Mouse (Mus musculus): ENCODE data around the gene Ripor2.

Ripor2 gene

DNA sequence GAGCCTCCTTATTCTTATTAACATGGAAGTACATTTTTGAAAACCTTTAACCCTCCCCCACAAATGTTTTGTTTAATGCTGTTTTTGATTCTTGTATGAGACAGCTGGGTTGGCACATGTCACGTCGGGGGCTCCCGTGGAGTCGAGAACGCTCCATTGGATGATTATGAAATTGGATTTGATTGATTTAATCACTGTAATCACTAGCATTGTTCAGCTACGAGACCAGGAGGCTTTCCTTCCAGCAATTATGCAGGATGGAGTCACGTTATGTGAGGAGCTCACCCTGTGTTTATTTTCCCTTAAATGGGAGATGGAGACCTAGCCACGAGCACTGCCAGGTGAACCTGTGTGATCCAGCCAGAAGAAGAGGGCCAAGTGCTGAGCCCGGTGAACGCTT lies at the start of gene Ripor2:
TSS of gene Ripor2 (plus strand) at position 357 of the 400 bp plus-strand sequence.
- DNase-seq (ENCODE audit: low read depth, low spot score), result no peak

DNA sequence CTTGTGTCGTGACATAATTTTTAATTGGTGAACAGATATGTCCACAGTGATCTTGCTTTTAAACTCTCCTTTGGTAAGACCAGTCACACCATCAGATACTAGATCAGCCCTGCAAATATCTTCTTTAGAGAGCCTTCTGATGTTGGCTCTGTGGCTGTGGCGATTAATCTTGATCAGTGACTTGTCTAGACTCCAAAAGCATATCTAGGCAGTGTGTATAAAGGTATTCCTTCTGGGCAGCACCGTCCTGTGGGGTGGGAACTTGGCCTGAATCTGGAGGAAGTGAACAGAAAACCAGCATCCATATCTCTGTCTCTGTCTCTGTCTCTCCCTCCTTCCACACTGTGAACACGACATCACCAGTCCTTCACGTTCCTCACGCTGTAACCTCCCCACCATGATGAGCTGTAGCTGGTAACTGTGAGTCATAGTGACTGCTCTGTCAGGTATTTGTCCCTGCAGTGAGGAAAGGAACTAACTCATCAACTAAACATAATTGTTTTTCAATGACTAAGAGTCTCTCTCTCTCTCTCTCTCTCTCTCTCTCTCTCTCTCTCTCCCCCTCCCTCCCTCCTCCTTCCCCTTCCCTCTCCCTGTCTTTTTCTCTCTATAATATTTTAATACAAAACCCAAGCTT lies 45.3 kb upstream of the Ripor2 start:
- DNase-seq (ENCODE audit: low read depth, low spot score), result no peak

DNA sequence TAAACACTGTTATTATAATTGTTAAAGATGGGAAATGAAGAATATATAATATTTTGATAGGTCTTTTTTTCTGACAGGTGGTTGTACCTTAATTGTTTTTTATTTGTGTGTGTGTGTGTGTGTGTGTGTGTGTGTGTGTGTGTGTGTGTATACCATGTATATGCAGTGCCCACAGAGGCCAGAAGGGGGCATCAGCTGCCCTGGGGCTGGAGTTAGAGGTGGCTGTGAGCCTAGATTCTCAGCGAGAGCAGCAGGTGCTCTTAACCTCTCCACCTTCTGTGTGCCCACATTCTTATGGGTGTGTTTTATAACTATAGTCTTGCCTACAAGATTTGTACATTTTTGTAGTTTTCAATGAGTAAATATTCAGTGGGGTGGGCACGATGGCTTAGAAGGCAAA lies 44.0 kb upstream of the Ripor2 start:
- DNase-seq (ENCODE audit: low read depth, low spot score), result no peak

DNA sequence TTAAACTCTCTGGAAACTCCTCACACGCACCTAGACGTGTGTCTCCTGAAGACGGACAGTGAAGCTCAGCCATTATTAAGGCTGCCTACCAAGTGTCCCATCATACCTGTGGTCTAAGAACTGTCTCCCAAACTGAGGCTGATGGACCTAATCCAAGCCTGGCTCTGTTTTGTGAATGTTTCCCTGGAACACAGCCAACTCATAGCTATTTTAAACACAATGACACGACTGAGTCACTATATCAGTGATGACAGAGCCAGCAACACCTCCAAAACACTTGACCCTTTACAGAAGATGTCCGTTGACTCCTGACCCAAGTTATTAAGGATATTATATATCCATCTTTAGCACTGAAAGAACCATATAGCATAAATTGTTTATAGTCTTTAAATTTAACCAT lies 43.0 kb upstream of the Ripor2 start:
- DNase-seq (ENCODE audit: low read depth, low spot score), result no peak

DNA sequence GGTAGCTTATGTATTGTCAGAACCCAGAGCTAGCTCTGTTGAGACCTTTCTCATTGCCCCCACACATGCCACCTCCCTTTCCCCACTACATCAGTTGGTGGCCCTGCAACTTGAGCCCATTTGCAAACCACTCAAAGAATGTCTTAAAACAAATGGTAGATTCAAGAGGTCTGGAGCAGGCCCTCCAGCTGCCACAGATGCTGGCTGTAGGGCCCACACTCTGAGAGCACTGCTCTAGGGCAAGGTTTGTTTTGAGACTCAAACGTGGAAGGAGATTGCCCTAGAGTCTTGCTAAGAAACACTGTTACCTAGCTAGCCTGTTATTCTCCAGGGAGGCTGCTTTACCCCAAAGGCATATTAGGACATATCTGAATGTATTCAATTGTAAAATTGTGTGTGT lies 36.3 kb upstream of the Ripor2 start:
- DNase-seq (ENCODE audit: low read depth, low spot score), result no peak

DNA sequence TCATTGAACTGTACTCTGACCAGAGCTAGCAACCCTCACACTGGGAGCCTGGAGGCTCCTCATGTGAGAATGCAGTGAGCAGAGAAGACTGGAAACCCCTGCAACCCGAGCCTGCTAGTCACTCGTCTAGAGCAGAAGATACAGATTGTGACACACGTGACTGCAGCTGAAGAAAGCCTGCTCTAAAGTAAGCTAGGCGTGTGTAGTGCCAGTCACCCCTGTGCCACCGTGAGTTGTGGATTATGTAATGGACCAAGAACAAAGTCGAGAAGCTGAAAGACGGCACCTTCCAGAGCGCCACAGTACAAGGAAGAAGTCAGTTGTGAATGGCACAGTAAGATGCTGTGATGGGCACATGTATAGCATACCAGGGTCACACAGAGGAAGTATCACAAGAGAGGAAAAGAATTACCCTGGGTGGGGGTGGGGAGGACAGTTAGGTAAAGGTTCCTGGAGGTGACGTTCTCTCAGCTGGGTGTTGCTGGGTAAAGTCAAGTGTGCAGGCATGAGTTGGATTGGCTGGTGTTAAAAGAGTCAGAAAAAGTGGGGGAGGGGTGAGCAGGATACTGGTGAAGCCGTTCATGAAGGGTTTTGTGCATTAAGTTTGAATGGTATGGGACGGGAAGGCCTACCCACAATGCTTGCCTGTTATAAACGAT lies 35.1 kb upstream of the Ripor2 start:
- no peak for DNase-seq (ENCODE audit: low read depth, low spot score)

DNA sequence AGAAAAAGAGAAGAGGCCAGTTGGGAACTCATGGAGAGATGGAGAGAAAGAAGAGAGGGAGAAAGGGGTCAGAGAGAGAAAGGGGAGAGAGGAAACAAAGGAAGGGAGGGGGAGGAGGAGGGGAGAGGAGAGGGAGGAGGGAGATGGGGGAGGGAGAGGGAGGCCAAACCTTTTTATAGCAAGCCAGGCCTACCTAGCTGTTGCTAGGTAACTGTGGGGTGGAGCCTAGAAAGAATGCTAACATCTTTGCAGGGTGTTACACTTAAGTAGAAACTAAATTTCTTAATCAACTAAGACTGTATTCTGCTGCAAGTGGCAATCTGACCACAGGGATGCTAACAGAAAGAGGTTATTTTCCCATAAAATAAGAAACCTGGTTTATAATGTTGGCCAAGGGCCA lies 33.1 kb upstream of the Ripor2 start:
- no peak for DNase-seq (ENCODE audit: low read depth, low spot score)

DNA sequence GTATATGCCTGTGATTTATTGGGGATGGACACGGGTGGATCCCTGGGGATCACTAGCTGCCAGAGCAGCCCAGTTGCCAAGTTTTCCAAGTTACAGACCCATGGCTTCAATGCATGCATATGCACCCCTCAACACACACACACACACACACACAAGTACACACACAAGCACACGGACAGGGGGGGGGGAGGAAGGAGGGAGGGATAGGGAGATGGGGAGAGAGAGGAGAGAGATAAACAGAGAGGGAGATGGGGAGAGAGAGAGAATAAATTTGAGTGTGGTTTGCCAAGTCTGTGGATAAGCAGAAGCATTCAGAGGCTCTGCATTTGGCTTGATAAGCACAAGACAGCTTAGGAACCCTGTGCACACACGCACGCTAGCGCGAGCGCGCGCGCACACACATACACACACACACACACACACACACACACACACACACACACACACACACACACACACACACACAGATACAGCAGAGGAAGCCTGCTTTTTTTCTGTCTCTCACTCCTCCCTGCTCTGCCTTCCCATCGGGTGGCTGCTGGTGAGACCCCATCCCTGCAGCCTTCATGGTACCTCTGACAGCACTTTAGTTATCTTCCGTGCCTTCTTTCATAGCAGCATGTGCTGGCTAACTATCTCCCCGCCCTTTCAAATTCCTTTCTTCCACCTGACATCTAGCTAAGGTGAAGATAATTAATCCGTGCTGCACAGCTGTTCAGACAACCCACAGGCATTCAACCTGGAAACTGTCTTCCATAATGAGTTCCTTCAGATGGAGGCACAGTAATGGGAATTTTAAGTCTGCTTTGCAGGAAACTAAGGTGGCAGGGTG lies 30.7 kb upstream of the Ripor2 start:
- no peak for DNase-seq (ENCODE audit: low read depth, low spot score)

DNA sequence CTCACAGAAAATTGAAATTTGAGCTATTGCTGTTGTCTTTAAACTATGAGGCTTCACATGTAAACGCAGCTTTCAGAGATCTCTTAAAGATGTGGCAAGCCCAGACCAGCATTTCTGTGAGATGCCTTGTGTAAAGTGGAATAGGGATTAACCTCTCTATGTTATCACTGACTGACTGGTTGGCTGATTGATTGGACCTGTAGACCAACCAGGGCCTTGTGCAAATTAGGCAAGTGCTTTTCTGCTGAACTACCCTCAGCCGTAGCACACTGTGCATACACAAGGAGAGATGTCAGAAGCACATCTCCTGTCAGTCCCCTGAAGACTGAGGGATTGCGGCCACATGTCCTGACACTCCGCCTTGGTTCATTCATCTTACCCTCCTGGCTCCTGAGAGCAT lies 29.9 kb upstream of the Ripor2 start:
- DNase-seq (ENCODE audit: low read depth, low spot score), result no peak

DNA sequence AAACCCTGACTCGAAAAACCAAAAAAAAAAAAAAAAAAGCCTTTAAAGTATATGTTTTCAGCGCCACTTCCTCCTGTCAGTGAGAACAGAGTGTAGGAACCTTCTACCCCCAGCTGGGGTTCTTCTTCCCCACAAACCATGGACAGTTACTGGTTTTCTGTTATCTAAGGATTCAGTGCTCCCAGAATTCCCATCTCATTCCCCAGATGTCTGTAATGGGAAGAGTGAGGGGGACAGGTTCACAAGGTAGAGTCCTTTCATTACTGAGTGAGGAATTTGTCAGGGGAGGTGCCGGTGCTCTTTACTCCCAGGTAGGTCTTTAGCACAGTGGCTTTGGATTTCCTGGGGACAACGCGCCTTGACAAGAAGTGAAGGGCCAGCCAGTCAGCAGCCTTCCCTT lies 20.6 kb upstream of the Ripor2 start:
- no peak for DNase-seq (ENCODE audit: low read depth, low spot score)

DNA sequence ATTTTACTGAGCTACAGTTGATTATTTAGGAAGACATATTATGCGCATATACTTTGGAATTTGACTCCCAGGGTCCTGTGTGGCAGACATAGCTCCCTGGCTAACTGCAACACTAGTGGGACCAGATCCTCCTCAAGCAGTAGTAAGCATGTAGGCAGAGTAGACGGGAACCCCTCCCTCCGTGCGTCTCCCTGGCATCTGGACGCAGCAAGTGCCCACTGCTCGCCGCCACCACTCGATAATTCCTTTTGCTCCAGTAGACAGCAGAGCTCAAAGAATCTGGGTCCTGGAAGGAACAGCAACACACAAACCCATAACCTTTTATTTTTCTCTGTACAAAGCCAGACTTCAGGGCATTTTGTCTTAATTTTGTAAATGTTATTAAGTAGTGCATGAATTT lies 17.3 kb upstream of the Ripor2 start:
- no peak for DNase-seq (ENCODE audit: low read depth, low spot score)

DNA sequence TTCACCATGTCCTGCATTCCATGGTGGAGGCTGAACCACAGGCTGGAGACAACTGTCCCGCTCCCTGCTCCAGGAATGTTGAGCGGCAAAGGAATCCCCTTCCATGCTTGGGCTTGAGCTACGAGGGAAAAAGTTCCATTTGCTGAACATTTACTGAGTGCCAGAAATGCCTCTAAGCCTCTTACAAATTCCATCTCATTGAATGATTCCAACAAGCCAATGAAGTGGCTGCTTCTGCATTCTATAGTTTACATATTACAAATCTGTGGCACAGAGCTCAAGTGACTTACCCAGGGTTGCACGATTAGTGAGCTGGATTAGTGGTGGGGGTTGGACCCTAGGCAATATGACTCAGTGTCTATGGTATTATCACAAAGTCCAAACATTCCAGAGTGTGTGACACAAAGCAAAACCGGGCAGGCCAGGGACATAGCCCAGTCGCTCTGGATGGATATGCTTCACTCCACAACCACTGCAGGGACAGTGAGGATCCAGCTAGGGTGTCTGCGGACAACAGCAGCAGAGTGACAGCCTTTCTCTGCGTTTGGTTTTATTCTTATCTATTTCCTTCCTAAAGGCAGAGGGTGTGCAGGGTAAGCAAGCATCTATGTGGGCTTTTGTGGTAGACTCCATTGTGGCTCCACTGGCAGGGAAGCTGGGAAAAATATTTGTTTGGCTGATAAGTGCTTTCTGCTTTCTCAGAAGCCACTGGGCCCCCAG lies 16.6 kb upstream of the Ripor2 start:
- no peak for DNase-seq (ENCODE audit: low read depth, low spot score)

DNA sequence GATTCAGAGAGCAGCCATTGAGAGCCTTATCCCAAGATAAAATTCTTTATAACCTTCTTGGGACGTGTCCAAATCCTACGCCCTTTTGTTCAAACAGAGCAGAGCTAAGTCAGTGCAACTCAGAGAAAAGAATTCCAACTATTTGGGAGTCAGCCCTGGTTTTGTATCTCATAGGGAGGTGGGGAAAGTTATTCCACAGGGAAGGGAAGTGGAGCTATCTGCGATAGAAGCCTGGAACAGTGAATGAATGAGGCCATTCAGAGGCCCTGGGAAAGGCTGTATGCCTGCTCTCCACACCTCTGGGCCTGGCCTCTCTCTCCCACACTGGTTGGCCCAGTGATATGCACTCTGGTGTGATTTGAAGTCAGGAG lies 16.1 kb upstream of the Ripor2 start:
- no peak for DNase-seq (ENCODE audit: low read depth, low spot score)

DNA sequence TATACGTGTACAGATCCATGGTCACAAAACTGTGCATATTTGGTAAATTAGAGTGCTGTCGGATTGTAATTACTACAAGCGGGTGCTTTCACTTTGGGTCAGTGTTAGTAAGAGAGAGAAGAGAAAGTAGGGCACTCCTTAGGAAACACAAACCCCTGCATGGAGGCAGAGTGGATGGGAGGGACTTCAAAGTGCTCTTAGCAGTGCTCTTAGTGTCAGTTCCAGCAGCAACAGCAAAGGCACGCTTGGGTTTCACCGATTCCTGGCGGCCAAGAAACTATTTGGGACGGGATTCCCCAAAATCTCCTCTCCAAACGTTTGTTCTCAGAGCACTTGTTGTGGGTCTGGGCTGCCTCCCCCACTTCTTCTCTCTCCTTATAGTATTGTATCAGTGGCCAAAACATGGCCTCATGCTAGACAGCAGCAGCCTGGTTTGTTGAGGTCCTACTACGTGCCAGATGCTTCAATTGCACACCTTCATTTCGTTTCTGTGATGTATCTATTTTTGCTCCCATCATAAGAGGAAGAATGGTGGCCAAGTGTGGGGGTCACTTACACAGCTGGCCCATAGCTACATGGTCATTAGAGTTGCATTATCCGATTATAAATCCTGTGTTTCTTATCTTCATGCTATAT lies 14.7 kb upstream of the Ripor2 start:
- DNase-seq (ENCODE audit: low read depth, low spot score), result no peak

DNA sequence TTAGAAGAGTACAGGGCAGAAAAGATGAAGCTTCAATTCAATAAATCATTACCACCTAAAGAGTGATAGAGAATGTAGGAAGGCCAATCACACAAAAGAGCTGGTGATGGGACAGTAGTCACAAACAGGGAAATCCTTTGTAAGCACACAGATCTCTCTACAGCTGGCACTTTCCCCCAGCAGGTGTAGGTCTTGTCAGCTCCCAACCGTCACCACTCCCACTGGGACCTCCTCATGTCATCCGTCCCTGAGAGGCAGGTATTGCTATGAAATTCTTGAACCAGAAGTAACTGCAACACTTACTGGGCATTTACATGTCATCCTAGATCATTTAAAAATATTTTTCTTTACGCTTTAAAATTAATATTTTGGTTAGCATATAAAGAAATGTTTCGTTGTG lies 12.9 kb upstream of the Ripor2 start:
- no peak for DNase-seq (ENCODE audit: low read depth, low spot score)

DNA sequence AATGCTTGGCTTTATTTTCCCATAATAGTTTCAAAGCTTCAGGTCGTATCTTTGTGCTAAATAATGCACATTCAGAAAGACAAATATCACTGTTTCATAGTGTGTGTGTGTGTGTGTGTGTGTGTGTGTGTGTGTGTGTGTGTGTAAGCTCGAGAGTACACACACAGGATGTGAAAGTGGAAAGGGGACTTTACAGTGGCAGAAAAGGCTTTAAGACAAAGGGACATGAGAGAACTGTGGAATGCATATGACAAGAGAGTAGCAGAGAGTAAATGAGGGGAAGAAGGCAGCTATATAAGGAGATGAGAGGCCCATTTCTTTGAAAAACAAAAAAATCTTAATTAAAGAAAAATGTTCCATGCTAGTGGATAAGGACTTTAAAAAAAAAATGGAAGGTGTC lies 11.3 kb upstream of the Ripor2 start:
- no peak for DNase-seq (ENCODE audit: low read depth, low spot score)

DNA sequence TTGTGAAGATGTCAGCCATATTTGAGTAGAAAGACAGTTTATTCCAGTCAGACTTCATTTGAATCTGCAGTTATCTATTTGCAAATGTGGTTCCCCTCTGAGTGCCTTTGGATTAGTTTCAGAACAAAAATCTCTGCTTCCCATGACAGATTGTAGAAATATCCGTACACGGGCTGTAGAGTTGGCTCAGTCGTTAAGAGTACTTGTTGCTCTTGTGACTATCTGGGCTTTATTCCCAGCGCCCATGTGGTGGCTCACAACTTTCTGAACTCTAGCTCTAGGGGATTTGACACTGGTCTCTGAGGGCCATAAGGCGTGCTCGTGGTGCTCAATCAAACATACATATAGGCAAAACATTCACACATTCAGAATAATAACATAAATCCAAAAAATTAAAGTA lies 10.1 kb upstream of the Ripor2 start:
- no peak for DNase-seq (ENCODE audit: low read depth, low spot score)

DNA sequence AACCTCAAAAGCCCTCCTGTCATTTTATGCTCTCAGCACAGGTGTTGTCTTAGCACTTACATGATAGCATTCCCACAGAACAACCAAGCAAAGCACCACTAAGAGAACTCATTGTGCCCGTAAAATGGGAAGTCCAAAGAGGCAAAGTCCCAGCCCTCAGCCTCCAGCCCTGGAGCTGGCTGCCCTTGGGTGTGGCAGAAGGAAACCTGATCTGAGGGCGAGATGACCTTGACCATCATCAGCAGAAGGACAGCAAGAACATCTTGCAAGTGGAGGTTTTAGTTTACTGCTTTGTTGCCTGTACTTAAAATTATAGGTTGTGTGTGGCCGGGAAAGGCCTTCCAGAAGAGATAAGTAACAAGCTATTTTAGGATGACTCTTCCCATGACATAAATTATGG lies 6.9 kb upstream of the Ripor2 start:
- DNase-seq (ENCODE audit: low read depth, low spot score), result no peak

DNA sequence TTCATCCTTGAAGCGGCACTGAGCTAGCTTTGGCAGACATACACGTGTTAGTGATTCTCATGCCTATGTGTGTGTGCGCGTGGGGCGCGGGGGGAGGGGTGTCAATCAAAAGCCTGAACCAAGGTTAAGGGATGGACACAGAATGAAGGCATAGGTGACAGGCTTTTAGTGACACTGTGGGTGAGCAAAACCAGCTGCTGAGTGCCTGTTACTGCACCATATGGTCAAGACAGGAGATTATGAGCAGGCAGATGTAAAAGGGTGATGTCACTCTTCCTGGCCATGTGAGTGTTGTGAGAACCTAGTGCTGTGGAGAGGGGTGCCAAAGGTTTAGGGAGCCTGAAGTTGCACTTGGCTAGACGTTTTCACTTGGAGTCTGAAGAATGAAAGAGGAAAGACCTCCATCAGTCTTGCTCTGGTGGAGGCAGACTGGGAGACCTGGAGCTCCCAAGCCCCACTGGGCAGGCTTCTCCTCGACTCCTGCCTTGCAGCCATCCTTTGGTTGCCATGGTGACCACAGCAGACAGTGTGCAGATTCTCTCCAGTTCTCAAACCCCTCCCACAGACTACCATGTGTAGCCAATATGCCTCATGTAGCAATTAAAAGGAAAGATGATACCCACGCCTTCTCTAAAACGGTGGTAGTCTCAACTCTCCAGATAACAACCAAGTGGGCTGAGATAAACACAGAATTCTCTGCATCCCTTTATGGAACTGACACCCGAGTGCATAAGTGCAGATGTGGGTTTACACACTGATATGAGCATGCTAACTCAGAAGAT lies 5.5 kb upstream of the Ripor2 start:
- peak; percentile 66 for DNase-seq (ENCODE audit: low read depth, low spot score)

DNA sequence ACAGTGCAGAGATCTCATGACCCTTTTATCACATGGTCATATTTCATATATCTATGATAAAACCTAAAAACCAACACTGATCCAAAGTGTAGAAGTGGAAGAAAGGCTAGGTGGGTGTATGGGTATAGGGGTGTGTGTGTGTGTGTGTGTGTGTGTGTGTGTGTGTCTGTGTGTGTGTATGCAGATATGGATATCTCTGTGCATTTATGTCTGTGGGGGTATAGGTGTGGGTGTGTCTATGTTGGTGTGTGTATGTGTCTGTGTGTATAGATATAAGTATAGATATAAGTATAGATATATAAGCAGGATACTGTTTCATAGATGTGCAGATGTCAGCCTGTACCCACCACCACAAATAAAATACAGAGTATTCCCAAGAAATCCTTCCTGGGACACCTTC lies 3.7 kb upstream of the Ripor2 start:
- DNase-seq (ENCODE audit: low read depth, low spot score), result no peak

DNA sequence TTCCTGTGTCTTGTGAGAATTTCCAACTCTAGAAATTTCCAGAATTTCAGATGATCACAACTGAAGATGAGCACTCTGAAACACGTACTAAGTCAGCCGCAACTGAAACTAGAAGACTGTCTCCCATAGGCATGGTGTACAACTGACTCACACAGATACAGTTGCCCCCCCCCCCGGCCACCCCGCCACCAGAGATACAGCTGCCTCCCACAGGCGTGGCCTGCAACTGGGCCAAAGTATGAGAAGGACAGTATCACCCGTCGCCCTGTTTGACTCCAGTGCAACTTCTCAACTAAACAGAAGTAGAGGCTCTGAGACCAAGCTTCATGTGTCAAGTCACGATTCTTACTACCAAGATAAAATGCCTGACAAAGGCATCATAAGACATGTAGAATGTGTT lies 1.2 kb upstream of the Ripor2 start:
- no peak for DNase-seq (ENCODE audit: low read depth, low spot score)
